Mouse (Mus musculus) neural tube, embryonic 12.5 days (tissue): ENCODE data around the gene Fbl. TPM values are rescaled to one million over a fixed set of nuclear protein-coding genes. Genes with fewer than 3 reads are reported as not detected.
"Not testable (repeated sequence)": the region's sequence is repeated elsewhere in the genome, so short reads cannot be mapped to it uniquely, and the experiment has no call there.

Experiments
- ATAC-seq: fragments of 200-750 bp; cut with Nextera tagmentation; 2 replicates; pipeline ENCODE4 v1.8.0; 2017; ENCODE audit warnings: low read depth, mild to moderate bottlenecking, moderate TSS enrichment, moderate library complexity; ENCODE audit not compliant: low FRiP score
- H3K27ac ChIP-seq: fragments of 300-500 bp; sonication (generic); 2 replicates; pipeline ENCODE4 v1.5.1; 2016
- H3K27me3 ChIP-seq: fragments of 300-500 bp; sonication (generic); replicated peaks from 2 replicates; pipeline ENCODE4 v1.6.1; 2016; ENCODE audit warnings: mild to moderate bottlenecking
- H3K36me3 ChIP-seq: fragments of 300-500 bp; sonication (generic); 2 replicates; pipeline ENCODE4 v1.6.1; 2016; ENCODE audit warnings: mild to moderate bottlenecking
- H3K4me1 ChIP-seq: fragments of 300-500 bp; sonication (generic); 2 replicates; pipeline ENCODE4 v1.6.1; 2016
- H3K4me2 ChIP-seq: fragments of 300-500 bp; sonication (generic); replicated peaks from 2 replicates; pipeline ENCODE4 v1.6.1; 2016; ENCODE audit warnings: mild to moderate bottlenecking
- H3K4me3 ChIP-seq: fragments of 300-500 bp; sonication (generic); 2 replicates; pipeline ENCODE4 v1.5.1; 2016
- H3K9ac ChIP-seq: fragments of 300-500 bp; sonication (generic); 2 replicates; pipeline ENCODE4 v1.6.1; 2016; ENCODE audit warnings: mild to moderate bottlenecking
- H3K9me3 ChIP-seq: fragments of 300-500 bp; sonication (generic); 2 replicates; pipeline ENCODE4 v1.6.1; 2016; ENCODE audit warnings: mild to moderate bottlenecking
- WGBS: fragments of 180-500 bp; shearing (Covaris S2); methylation state at CpG from one replicate; pipeline ENCODE4 v1.1.7; 2016; 5-methylcytosine and 5-hydroxymethylcytosine counted together
- polyA plus RNA-seq: library from polyadenylated mRNA; unstranded; fragments of >200 nt; fragmentation: Nextera tagmentation; extraction: Ambion mirVana; gene quantifications from 2 replicates; pipeline ENCODE4 v1.2.1, GENCODE M21; 2016

Fbl gene
- polyA plus RNA-seq, 1 experiment from 2014 or later = 118 TPM

- not testable (repeated sequence) for H3K36me3 ChIP-seq, H3K4me2 ChIP-seq, ATAC-seq, H3K9ac ChIP-seq, H3K27me3 ChIP-seq, H3K9me3 ChIP-seq, H3K4me3 ChIP-seq, H3K4me1 ChIP-seq, H3K27ac ChIP-seq
- 86% methylated on average over 4 of the region's 4 CpGs for WGBS
Measured at GRCm38 (mm10) chr7:28226836-28227235, 57.3 kb downstream of the Fbl start.

- not testable (repeated sequence) for H3K9ac ChIP-seq, H3K4me1 ChIP-seq, H3K36me3 ChIP-seq, H3K27ac ChIP-seq, ATAC-seq, H3K4me3 ChIP-seq, H3K9me3 ChIP-seq, H3K27me3 ChIP-seq, H3K4me2 ChIP-seq
- WGBS = 92% methylated on average over 4 of the region's 4 CpGs
Measured at GRCm38 (mm10) chr7:28227421-28227820, 57.9 kb downstream of the Fbl start.

Other genes with a start within 250 kb of the Fbl start
- gene Zfp974, start 240.2 kb upstream of the Fbl start, polyA plus RNA-seq = 15.8 and 16.1 TPM in 2 replicates
- gene Zfp780b, start 190.5 kb upstream of the Fbl start, polyA plus RNA-seq = 26.3 and 27.5 TPM in 2 replicates
- 6.0 and 6.6 TPM in 2 replicates for gene Zfp850, start 155.6 kb upstream of the Fbl start, polyA plus RNA-seq
- gene Psmc4, start 119.6 kb upstream of the Fbl start, polyA plus RNA-seq = 331 and 338 TPM in 2 replicates
- gene Fcgbp, start 98.5 kb upstream of the Fbl start, polyA plus RNA-seq = not detected in 2 replicates
- gene 9530053A07Rik, start 40.2 kb upstream of the Fbl start, polyA plus RNA-seq = 0.05 TPM in 1 of 2 replicates, not detected in the other
- gene Dyrk1b, start 9.8 kb downstream of the Fbl start, polyA plus RNA-seq = 20.4 and 22.0 TPM in 2 replicates
- 27.7 and 31.9 TPM in 2 replicates for gene Eid2, start 98.2 kb downstream of the Fbl start, polyA plus RNA-seq
- gene Eid2b, start 108.0 kb downstream of the Fbl start, polyA plus RNA-seq = 29.8 and 30.7 TPM in 2 replicates
- 0.68 and 1.1 TPM in 2 replicates for gene Selenov, start 121.5 kb downstream of the Fbl start, polyA plus RNA-seq
- 80.4 and 82.2 TPM in 2 replicates for gene Dll3, start 132.5 kb downstream of the Fbl start, polyA plus RNA-seq
- gene Timm50, start 142.4 kb downstream of the Fbl start, polyA plus RNA-seq = 174 and 180 TPM in 2 replicates
- 98.5 and 110 TPM in 2 replicates for gene Supt5, start 169.0 kb downstream of the Fbl start, polyA plus RNA-seq
- 540 and 574 TPM in 2 replicates for gene Rps16, start 180.9 kb downstream of the Fbl start, polyA plus RNA-seq
- gene Plekhg2, start 202.9 kb downstream of the Fbl start, polyA plus RNA-seq = 58.9 and 63.3 TPM in 2 replicates
- 5.6 and 6.5 TPM in 2 replicates for gene Zfp36, start 210.5 kb downstream of the Fbl start, polyA plus RNA-seq
- 42.9 and 43.9 TPM in 2 replicates for gene Med29, start 223.0 kb downstream of the Fbl start, polyA plus RNA-seq
- 85.3 and 87.8 TPM in 2 replicates for gene Paf1, start 223.2 kb downstream of the Fbl start, polyA plus RNA-seq